Mouse (Mus musculus): ENCODE results near the gene Eqtn. TPM values are rescaled to one million over a fixed set of nuclear protein-coding genes. Genes with fewer than 3 reads are reported as not detected.

Eqtn gene
- not detected for total RNA-seq (2021)

GRCm38 (mm10) chr4:94928743-94929142, at the start of gene Eqtn:
Gene Eqtn (minus strand): TSS chr4:94928843.
- intact Hi-C loops (cut with DNase I), result no loop called here

GRCm38 (mm10) chr4:94973321-94973720, 44.7 kb upstream of the Eqtn start:
- intact Hi-C loops (cut with DNase I), result no loop called here
- no peak for DNase-seq

More at GRCm38 (mm10) chr4:94928743-94929142, at the start of gene Eqtn:
- DNase-seq, result no peak

GRCm38 (mm10) chr4:94952773-94953172, 24.1 kb upstream of the Eqtn start:
- intact Hi-C loops (cut with DNase I), result no loop called here
- no peak for DNase-seq

- no peak for DNase-seq
- intact Hi-C loops (cut with DNase I), result no loop called here
Measured at GRCm38 (mm10) chr4:94941221-94941855, 12.7 kb upstream of the Eqtn start.

- DNase-seq, result no peak
- intact Hi-C loops (cut with DNase I), result loop anchor here (5.0 kb wide), 1 partner anchor 234 kb away; no protein-coding TSS in a partner anchor
Measured at GRCm38 (mm10) chr4:94901780-94902179, 26.9 kb downstream of the Eqtn start.

GRCm38 (mm10) chr4:94900744-94901143, 27.9 kb downstream of the Eqtn start:
- peak; percentile 6 to 9 for DNase-seq
- intact Hi-C loops (cut with DNase I), result loop anchor here (5.0 kb wide), 1 partner anchor 233 kb away; no protein-coding TSS in a partner anchor

Other genes with a start within 250 kb of the Eqtn start
- gene Tek, start 189.6 kb downstream of the Eqtn start, total RNA-seq (2021), result 10 to 100 TPM; 41.2 to 42.9 TPM
- gene Mysm1, start 50.3 kb upstream of the Eqtn start, total RNA-seq (2021), result 10 to 100 TPM in 1 of 2 experiments, 1 to 10 TPM in 1; 7.8 to 10.2 TPM
- gene Jun, start 123.4 kb upstream of the Eqtn start, total RNA-seq (2021), result 10 to 100 TPM; 46.7 to 63.5 TPM

Measured in heart, postnatal 36 days (tissue).